Mouse (Mus musculus) ovary, postnatal 10 days (tissue): ENCODE data around the gene Ptpn7.
"Not testable (repeated sequence)": the region's sequence is repeated elsewhere in the genome, so short reads cannot be mapped to it uniquely, and the experiment has no call there.

Source experiments
- DNase-seq: peaks from one replicate; pipeline ENCODE4 v3.0.0; 2022; ENCODE audit warnings: low spot score

The Ptpn7 gene

DNA sequence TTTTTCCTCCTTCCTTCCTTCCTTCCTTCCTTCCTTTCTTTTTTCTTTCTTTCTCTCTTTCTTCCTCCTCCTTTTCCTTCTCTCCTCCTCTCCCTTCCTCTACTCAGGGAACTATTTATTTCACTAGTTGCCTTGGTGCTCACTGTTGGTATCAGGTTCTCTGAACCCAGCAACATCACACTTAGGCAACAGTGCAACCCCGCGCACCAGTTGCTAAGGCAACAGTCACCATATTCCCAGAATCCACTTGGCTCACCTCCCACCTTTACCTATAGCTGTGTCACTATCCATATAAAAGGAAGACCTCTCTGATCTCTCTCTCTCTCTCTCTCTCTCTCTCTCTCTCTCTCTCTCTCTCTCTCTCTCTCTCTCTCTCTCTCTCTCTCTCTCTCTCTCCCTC is 54.5 kb downstream of the Ptpn7 start:
- DNase-seq = not testable (repeated sequence)

DNA sequence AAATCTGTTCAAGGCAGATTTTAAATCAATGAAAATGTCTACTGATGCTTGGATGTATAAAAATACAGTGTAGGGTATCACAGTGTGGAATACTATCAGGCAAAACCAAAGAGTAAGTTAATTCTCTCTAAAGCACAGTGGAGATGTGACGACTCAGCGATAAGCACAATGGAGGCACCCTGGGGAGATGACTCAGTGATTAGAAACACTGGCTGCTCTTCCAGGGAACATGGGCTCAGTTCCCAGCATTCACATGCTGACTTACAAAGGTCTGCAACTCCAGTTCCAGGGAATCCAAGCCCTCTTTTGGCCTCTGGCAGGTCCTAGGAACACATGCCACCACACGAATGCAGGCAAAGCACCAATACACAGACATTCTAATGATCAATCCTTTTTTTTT is 55.7 kb downstream of the Ptpn7 start:
- no peak for DNase-seq

DNA sequence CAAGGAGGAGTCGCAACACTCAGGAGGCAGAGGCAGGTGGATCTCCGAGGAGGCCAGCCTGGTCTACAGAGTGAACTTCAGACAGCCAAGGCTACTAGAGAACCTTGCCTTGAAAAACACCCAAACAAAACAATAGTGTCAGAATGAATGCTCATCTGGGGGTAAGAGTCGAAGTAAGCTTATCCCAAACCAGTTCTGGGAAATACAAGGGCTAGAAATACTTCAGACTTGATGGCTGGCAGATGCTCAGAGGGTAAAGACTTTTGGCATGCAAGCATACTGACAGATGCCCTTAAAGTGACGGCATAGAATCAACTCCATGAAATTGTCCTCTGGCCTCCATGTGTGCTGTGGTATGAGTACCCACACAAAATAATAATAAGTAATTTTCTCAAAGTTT is 56.7 kb downstream of the Ptpn7 start:
- no peak for DNase-seq

DNA sequence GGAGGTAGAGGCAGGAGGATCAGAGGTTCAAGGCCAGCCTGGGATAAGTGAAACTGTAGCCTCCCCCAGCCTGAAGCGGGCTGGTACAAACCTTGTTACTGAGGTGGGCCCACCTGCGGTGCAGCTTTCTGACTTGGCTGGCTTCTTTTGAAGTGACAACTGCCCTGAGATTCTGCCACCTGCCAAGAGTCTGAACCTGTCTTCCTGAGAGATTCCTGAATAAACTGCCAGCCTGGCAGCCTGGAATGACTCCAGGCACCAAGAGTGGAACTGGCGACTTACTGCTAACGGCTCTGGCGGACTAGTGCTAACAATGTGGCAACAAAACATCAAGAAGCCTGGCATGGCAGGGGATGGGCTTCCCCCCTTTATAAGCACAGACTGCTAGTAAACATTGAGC is 61.8 kb downstream of the Ptpn7 start:
- not testable (repeated sequence) for DNase-seq
